Comparison of ENCODE assay signal across 30 mouse cellular contexts in the genomic region with DNA sequence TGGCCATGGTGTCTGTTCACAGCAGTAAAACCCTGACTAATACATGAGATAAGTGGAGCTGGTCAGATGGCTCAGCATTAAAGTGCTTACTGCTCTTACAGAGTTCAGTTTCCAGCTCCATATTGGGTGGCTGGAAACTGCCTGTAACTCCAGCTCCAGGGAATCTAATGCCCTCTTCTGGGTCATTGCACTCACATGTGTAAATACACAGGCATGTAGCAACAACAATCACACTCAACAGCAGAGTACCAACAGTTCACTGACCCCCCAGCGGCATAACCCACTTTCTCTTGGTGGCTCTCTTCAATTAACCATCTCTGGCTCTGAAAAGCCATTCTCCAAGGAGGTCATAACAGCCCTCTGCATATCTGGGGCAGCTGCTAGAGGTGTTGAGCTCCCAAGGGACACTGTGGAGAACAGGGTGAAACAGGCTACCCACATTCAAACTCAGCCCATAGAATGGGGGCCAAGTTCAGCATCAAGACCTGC.
"Had no signal": no experiment of that assay in that cellular context is flagged by ENCODE, and none has a peak within 500 bp of the region (broad histone marks: within the 10 kb centered on the region; RNA-seq: fewer than 3 reads in every experiment).

No protein-coding gene starts in this region.

- H3K4me2 ChIP-seq: limb, embryonic 12.5 days; limb, embryonic 13.5 days; limb, embryonic 15.5 days; liver, embryonic 12.5 days; liver, embryonic 13.5 days; liver, embryonic 15.5 days; lung, embryonic 14.5 days; lung, embryonic 15.5 days; midbrain, embryonic 11.5 days; midbrain, embryonic 12.5 days; midbrain, embryonic 13.5 days; midbrain, embryonic 15.5 days had no signal

- H3K27me3 ChIP-seq: limb, embryonic 12.5 days; limb, embryonic 15.5 days; liver, embryonic 12.5 days; liver, embryonic 13.5 days; liver, embryonic 15.5 days; lung, embryonic 15.5 days; midbrain, embryonic 12.5 days; midbrain, embryonic 13.5 days; midbrain, embryonic 15.5 days had no signal

- H3K9ac ChIP-seq: limb, embryonic 12.5 days; limb, embryonic 13.5 days; limb, embryonic 15.5 days; liver, embryonic 12.5 days; liver, embryonic 13.5 days; liver, embryonic 14.5 days; liver, embryonic 15.5 days; lung, embryonic 14.5 days; lung, embryonic 15.5 days; midbrain, embryonic 12.5 days; midbrain, embryonic 13.5 days; midbrain, embryonic 15.5 days had no signal

- H3K4me1 ChIP-seq: limb, embryonic 10.5 days; limb, embryonic 12.5 days; limb, embryonic 13.5 days; limb, embryonic 15.5 days; liver, embryonic 13.5 days; liver, embryonic 15.5 days; lung, embryonic 15.5 days; midbrain, embryonic 12.5 days; midbrain, embryonic 13.5 days; midbrain, embryonic 15.5 days had no signal

- DNase-seq: layer of hippocampus, postnatal 36 days; left cerebral cortex, postnatal 4 days; liver, embryonic 13.5 days; lung, adult 18-20 months; lung, adult 2 months; lung, embryonic 14.5 days; lung, postnatal 10 days; lung, postnatal 14 days; lung, postnatal 36 days; lung, postnatal 4 days; midbrain, embryonic 14.5 days had no signal

- ATAC-seq: liver, embryonic 12.5 days; lung, postnatal 0 days; midbrain, embryonic 13.5 days; midbrain, embryonic 15.5 days; midbrain, embryonic 16.5 days had no signal

- H3K9me3 ChIP-seq: limb, embryonic 10.5 days; limb, embryonic 12.5 days; limb, embryonic 13.5 days; limb, embryonic 15.5 days; liver, embryonic 12.5 days; liver, embryonic 13.5 days; liver, embryonic 15.5 days; lung, embryonic 15.5 days; midbrain, embryonic 10.5 days; midbrain, embryonic 12.5 days; midbrain, embryonic 13.5 days; midbrain, embryonic 15.5 days had no signal

- H3K27ac ChIP-seq: left cerebral cortex, adult 2 months; limb, embryonic 10.5 days; limb, embryonic 12.5 days; limb, embryonic 13.5 days; limb, embryonic 15.5 days; liver, embryonic 12.5 days; liver, embryonic 13.5 days; liver, embryonic 14.5 days; liver, embryonic 15.5 days; lung, embryonic 15.5 days; macrophage; midbrain, embryonic 10.5 days; midbrain, embryonic 12.5 days; midbrain, embryonic 13.5 days; midbrain, embryonic 15.5 days had no signal

- H3K36me3 ChIP-seq: limb, embryonic 10.5 days; limb, embryonic 12.5 days; limb, embryonic 13.5 days; limb, embryonic 15.5 days; liver, embryonic 12.5 days; liver, embryonic 13.5 days; liver, embryonic 15.5 days; lung, embryonic 15.5 days; midbrain, embryonic 10.5 days; midbrain, embryonic 12.5 days; midbrain, embryonic 13.5 days; midbrain, embryonic 15.5 days had no signal

- H3K4me3 ChIP-seq: left cerebral cortex, adult 2 months; limb, embryonic 10.5 days; limb, embryonic 12.5 days; limb, embryonic 13.5 days; limb, embryonic 15.5 days; liver, embryonic 12.5 days; liver, embryonic 13.5 days; liver, embryonic 15.5 days; lung, embryonic 15.5 days; megakaryocyte, embryonic 14.5 days; midbrain, embryonic 10.5 days; midbrain, embryonic 12.5 days; midbrain, embryonic 13.5 days; midbrain, embryonic 15.5 days; myocyte had no signal
